Mouse (Mus musculus) embryonic facial prominence, embryonic 12.5 days (tissue): ENCODE data around the gene Scube1. TPM values are rescaled to one million over a fixed set of nuclear protein-coding genes. Genes with fewer than 3 reads are reported as not detected.

Experiments
- ATAC-seq: fragments of 200-750 bp; cut with Nextera tagmentation; 2 replicates; pipeline ENCODE4 v1.8.0; 2017; ENCODE audit not compliant: insufficient number of reproducible peaks, insufficient read depth, low FRiP score, low TSS enrichment
- H3K27ac ChIP-seq: fragments of 300-500 bp; sonication (generic); 2 replicates; pipeline ENCODE4 v1.5.1; 2016; ENCODE audit warnings: mild to moderate bottlenecking
- H3K27me3 ChIP-seq: fragments of 300-500 bp; sonication (generic); 2 replicates; pipeline ENCODE4 v1.6.1; 2016; ENCODE audit warnings: mild to moderate bottlenecking, moderate library complexity
- H3K36me3 ChIP-seq: fragments of 300-500 bp; sonication (generic); 2 replicates; pipeline ENCODE4 v1.6.1; 2016; ENCODE audit warnings: mild to moderate bottlenecking
- H3K4me1 ChIP-seq: fragments of 300-500 bp; sonication (generic); 2 replicates; pipeline ENCODE4 v1.6.1; 2016
- H3K4me2 ChIP-seq: fragments of 300-500 bp; sonication (generic); replicated peaks from 2 replicates; pipeline ENCODE4 v1.6.1; 2016; ENCODE audit warnings: mild to moderate bottlenecking, moderate library complexity
- H3K4me3 ChIP-seq: fragments of 300-500 bp; sonication (generic); 2 replicates; pipeline ENCODE4 v1.5.1; 2016; ENCODE audit warnings: mild to moderate bottlenecking
- H3K9ac ChIP-seq: fragments of 300-500 bp; sonication (generic); 2 replicates; pipeline ENCODE4 v1.6.1; 2016; ENCODE audit warnings: mild to moderate bottlenecking, moderate library complexity
- H3K9me3 ChIP-seq: fragments of 300-500 bp; sonication (generic); 2 replicates; pipeline ENCODE4 v1.6.1; 2016; ENCODE audit warnings: mild to moderate bottlenecking, moderate library complexity
- WGBS: fragments of 180-500 bp; shearing (Covaris S2); methylation state at CpG from one replicate; pipeline ENCODE4 v1.1.7; 2016; 5-methylcytosine and 5-hydroxymethylcytosine counted together
- polyA plus RNA-seq: library from polyadenylated mRNA; unstranded; fragments of >200 nt; fragmentation: Nextera tagmentation; extraction: Ambion mirVana; gene quantifications from 2 replicates; pipeline ENCODE4 v1.2.1, GENCODE M21; 2016

Scube1 gene
- polyA plus RNA-seq, result 48.4 and 57.9 TPM in 2 replicates

DNA sequence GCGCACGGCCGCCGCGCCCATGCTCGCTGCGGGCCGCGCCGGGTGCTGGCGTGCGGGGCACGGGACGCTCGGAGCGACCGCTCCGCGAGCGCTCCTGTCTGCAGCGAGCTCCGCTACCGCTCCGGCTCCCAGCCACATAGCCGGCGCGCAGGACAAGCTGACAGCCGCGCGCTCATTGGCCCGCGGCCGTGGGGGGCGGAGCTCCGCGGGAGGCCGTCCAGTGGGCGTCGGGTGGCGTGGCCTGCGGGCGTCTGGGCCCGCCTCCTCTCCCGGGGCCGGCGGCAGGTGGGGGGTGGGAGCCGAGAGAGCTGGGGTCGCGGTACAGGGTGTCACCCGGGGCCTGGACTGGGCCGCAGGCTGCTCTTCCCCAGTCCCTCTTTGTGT lies at the start of gene Scube1:
Gene Scube1, minus strand, starts transcription at position 136 of the 384 bp plus-strand sequence.
- WGBS, result under 1% methylated on average over 51 of the region's 51 CpGs
- Histone ChIP-seq H3K4me2 (peak within 1 kb of the TSS; percentile 83), H3K27me3 (peaks cover 30% of the 10 kb centered on the region), H3K36me3 (peaks cover 11% of the 10 kb centered on the region; the same call in 1 of the 2 replicates), H3K4me1 (peaks cover 39% of the 10 kb centered on the region), H3K9ac (peak within 1 kb of the TSS; percentile 72), H3K9me3 (no peaks in the 10 kb centered on the region), H3K4me3 (peak within 1 kb of the TSS; percentile 58), H3K27ac (peak within 1 kb of the TSS; percentile 2; the same call in 1 of the 2 replicates)
- peak; percentile 89 for ATAC-seq

DNA sequence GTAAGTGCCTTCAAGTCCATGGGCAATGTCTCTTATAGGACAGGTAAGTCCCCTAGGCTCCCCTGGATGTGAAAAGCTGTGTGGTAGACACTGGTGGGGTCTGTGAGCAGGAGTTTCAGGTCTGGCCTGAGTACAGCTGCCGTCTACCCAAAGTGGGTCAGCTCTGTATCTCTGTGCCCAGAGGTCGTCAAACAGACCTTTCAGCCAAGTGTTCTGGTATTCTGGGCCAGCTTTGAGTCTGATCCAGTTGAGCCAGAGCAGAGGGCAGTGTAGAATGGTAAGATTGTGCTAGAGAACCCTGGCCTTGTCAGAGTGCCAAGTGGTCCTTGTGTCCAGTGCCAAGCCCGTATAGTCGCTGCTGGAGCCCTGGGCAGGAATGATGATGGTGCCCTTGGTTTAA lies 48.1 kb upstream of the Scube1 start:
- H3K27me3 ChIP-seq, result peaks cover 10% of the 10 kb centered on the region
- H3K36me3 ChIP-seq, result no peaks in the 10 kb centered on the region
- H3K9me3 ChIP-seq, result no peaks in the 10 kb centered on the region
- H3K4me1 ChIP-seq, result no peaks in the 10 kb centered on the region
- 84% methylated on average over 4 of the region's 4 CpGs for WGBS
- ATAC-seq, result no peak
- no peak overlapping the region for H3K9ac ChIP-seq
- no peak overlapping the region for H3K4me2 ChIP-seq
- H3K4me3 ChIP-seq, result no peak overlapping the region
- H3K27ac ChIP-seq, result no peak overlapping the region

- H3K4me1 ChIP-seq, result no peaks in the 10 kb centered on the region
- no peak overlapping the region for H3K9ac ChIP-seq
- peaks cover 6% of the 10 kb centered on the region for H3K27me3 ChIP-seq
- H3K36me3 ChIP-seq, result no peaks in the 10 kb centered on the region
- H3K4me2 ChIP-seq, result no peak overlapping the region
- no peak for ATAC-seq
- no peaks in the 10 kb centered on the region for H3K9me3 ChIP-seq
- no peak overlapping the region for H3K4me3 ChIP-seq
- H3K27ac ChIP-seq, result no peak overlapping the region
- 50% methylated on average over 5 of the region's 5 CpGs for WGBS
These were observed 47.6 kb upstream of the Scube1 start for GRCm38 (mm10) chr15:83772460-83772859.

DNA sequence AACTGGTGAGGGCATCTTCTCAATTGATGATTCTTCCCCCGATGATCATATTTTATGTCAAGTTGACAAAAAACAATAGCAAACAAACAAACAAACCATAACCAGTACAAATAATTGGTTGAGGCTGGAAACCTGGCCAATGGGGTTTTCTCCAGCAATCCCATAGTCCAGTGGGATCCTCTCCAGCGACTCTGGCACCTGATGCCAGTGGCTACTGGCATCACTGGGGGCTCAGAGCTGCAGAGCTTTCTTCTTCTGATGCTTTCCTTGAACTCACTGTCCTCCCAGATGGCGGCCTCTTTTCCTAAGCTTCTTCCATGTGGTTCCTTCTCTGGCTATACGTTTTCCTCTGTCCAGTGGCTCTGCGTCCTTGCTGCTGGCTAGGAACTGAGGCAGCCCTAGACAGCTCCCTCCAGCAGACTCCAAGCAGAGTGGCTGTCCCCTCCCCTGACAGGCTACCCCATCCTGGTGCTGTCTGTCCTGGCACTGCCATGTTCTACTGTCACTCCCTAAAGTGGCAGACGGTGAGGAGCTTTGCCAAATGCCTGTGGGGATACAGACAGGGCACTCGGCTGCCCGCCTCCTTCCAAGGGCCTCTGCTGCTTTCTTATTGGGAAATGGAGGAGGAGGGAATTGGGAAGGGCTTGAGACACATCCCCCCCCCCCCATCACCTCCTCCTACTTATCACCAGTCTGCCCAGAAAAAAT lies 46.7 kb upstream of the Scube1 start:
- no peak overlapping the region for H3K4me2 ChIP-seq
- H3K27ac ChIP-seq, result no peak overlapping the region
- H3K9me3 ChIP-seq, result no peaks in the 10 kb centered on the region
- no peaks in the 10 kb centered on the region for H3K4me1 ChIP-seq
- peaks cover 3% of the 10 kb centered on the region; the same call in 1 of the 2 replicates for H3K27me3 ChIP-seq
- WGBS, result 72% methylated on average over 8 of the region's 8 CpGs
- no peaks in the 10 kb centered on the region for H3K36me3 ChIP-seq
- no peak for ATAC-seq
- no peak overlapping the region for H3K4me3 ChIP-seq
- no peak overlapping the region for H3K9ac ChIP-seq

DNA sequence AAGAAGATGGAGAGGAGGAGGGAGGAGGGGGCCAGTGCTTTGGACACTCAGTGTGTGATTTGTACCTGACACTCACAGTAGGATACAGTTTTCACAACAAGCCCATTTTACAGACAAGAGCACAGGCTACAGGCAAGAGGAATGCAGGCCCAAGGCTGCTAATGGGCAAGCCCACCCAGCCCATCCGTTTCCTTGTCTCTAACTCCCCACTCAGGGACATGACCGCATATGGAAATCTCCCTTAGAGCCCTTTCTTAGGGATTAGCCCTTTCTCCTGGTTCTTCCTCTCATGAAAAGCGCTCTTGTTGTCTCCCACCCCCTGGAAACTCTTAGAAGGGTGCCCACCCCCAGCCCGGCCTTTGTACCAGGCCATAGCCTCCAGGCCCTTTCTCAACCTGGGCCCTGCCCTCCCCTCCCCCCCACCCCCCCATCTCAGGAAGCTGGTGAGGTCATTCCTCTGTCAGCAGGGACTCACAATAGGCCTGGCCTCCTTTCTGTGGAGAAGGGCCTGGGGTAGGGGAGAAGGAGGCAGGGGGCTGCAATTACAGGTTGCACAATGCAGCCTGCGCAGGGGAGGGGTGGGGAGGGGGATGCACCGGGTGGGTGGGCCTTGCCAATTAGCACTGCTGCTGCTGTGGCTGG lies 40.7 kb upstream of the Scube1 start:
- Histone ChIP-seq H3K4me3 (no peak overlapping the region), H3K27ac (no peak overlapping the region), H3K36me3 (no peaks in the 10 kb centered on the region), H3K9me3 (no peaks in the 10 kb centered on the region), H3K4me2 (no peak overlapping the region), H3K4me1 (peaks cover 9% of the 10 kb centered on the region), H3K9ac (no peak overlapping the region), H3K27me3 (no peaks in the 10 kb centered on the region)
- ATAC-seq, result no peak; the same call in 1 of the 2 replicates
- 13% methylated on average over 6 of the region's 6 CpGs for WGBS

DNA sequence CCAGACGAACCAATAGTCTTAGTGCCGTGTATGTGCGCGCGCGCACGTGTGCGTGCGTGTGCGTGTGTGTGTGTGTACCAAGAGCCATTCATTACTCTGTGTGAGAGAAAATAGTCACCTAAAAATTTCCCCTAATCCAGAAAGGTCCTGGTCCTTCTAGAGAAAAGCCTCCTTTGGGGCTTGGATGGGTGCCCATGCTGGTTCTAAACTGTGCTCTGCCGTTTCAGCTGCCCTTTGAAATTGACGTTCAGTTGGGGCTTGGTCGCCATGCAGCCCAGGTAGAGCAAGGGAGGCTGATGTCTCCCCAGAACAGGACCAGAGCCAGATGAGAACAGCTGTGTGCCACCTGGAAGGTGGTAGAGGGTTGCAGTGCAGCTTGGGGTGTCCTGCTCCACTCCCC lies 36.7 kb upstream of the Scube1 start:
- ATAC-seq, result no peak
- Histone ChIP-seq H3K36me3 (no peaks in the 10 kb centered on the region), H3K4me2 (no peak overlapping the region), H3K9me3 (no peaks in the 10 kb centered on the region), H3K27me3 (no peaks in the 10 kb centered on the region), H3K4me1 (peaks cover 9% of the 10 kb centered on the region), H3K4me3 (no peak overlapping the region), H3K27ac (no peak overlapping the region), H3K9ac (no peak overlapping the region)
- WGBS, result 89% methylated on average over 13 of the region's 13 CpGs

DNA sequence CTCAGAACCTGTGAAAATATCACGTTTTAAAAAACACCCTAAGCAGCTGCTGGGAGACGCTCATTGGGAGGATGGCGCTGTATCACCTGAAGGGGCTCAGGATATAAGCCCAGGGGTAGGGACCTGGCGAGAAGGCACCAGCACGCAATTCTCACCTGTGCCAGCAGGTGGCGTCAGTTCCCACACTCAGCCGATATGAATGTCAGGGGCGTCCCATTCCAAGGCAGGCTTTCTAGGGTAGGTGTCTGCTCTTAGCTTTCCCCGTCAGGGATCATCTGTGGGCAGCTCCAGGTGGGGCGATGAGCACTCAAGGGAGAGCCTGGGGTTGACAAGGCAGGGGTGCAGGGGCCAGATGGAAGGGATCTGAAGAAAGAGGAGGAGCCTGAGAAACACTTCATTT lies 35.9 kb upstream of the Scube1 start:
- Histone ChIP-seq H3K36me3 (no peaks in the 10 kb centered on the region), H3K4me3 (no peak overlapping the region), H3K27ac (no peak overlapping the region), H3K27me3 (no peaks in the 10 kb centered on the region), H3K9ac (no peak overlapping the region), H3K4me1 (peaks cover 4% of the 10 kb centered on the region), H3K9me3 (no peaks in the 10 kb centered on the region), H3K4me2 (no peak overlapping the region)
- 7% methylated on average over 10 of the region's 10 CpGs for WGBS
- no peak for ATAC-seq

GRCm38 (mm10) chr15:83758958-83759357 lies 34.1 kb upstream of the Scube1 start:
- no peaks in the 10 kb centered on the region for H3K27me3 ChIP-seq
- no peak overlapping the region for H3K4me3 ChIP-seq
- no peak overlapping the region for H3K9ac ChIP-seq
- WGBS, result 9% methylated on average over 4 of the region's 4 CpGs
- H3K36me3 ChIP-seq, result no peaks in the 10 kb centered on the region
- no peaks in the 10 kb centered on the region for H3K9me3 ChIP-seq
- no peaks in the 10 kb centered on the region for H3K4me1 ChIP-seq
- ATAC-seq, result no peak
- no peak overlapping the region for H3K4me2 ChIP-seq
- no peak overlapping the region for H3K27ac ChIP-seq

GRCm38 (mm10) chr15:83756742-83757141 lies 31.9 kb upstream of the Scube1 start:
- WGBS, result 20% methylated on average over 9 of the region's 9 CpGs
- no peaks in the 10 kb centered on the region for H3K27me3 ChIP-seq
- H3K4me3 ChIP-seq, result no peak overlapping the region
- no peak for ATAC-seq
- H3K36me3 ChIP-seq, result no peaks in the 10 kb centered on the region
- no peaks in the 10 kb centered on the region for H3K9me3 ChIP-seq
- H3K4me1 ChIP-seq, result no peaks in the 10 kb centered on the region
- H3K9ac ChIP-seq, result no peak overlapping the region
- no peak overlapping the region for H3K27ac ChIP-seq
- H3K4me2 ChIP-seq, result no peak overlapping the region

- no peak overlapping the region for H3K4me2 ChIP-seq
- H3K27me3 ChIP-seq, result no peaks in the 10 kb centered on the region
- H3K9ac ChIP-seq, result no peak overlapping the region
- H3K27ac ChIP-seq, result no peak overlapping the region
- no peak for ATAC-seq
- H3K4me3 ChIP-seq, result no peak overlapping the region
- H3K36me3 ChIP-seq, result no peaks in the 10 kb centered on the region
- no peaks in the 10 kb centered on the region for H3K9me3 ChIP-seq
- WGBS, result 64% methylated on average over 9 of the region's 9 CpGs
- H3K4me1 ChIP-seq, result peaks cover 11% of the 10 kb centered on the region; the same call in 1 of the 2 replicates
These were observed 24.6 kb upstream of the Scube1 start for GRCm38 (mm10) chr15:83749436-83749835.

DNA sequence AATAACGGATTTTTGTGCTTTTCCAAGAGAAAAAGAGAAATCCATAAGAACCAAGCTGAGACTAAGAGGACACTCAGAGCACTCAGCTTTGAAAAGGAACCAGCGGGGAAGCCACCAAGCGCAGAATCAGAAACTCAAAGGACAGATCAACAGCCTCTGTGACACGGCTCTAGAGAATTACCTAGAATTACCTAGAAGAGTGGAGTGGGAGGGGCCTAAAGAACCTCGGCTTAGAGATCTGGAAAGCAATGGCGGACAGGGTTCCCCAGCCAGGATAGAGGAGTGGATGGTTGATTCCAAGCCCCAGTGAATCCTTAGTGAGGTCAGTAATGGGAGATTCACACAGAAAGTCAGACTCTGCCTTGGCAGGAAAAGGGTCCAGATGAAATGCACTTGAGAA lies 24.2 kb upstream of the Scube1 start:
- Histone ChIP-seq H3K9ac (no peak overlapping the region), H3K4me1 (peaks cover 11% of the 10 kb centered on the region; the same call in 1 of the 2 replicates), H3K27me3 (no peaks in the 10 kb centered on the region), H3K4me2 (no peak overlapping the region), H3K4me3 (no peak overlapping the region), H3K36me3 (no peaks in the 10 kb centered on the region), H3K27ac (no peak overlapping the region), H3K9me3 (no peaks in the 10 kb centered on the region)
- 73% methylated on average over 6 of the region's 6 CpGs for WGBS
- ATAC-seq, result no peak

DNA sequence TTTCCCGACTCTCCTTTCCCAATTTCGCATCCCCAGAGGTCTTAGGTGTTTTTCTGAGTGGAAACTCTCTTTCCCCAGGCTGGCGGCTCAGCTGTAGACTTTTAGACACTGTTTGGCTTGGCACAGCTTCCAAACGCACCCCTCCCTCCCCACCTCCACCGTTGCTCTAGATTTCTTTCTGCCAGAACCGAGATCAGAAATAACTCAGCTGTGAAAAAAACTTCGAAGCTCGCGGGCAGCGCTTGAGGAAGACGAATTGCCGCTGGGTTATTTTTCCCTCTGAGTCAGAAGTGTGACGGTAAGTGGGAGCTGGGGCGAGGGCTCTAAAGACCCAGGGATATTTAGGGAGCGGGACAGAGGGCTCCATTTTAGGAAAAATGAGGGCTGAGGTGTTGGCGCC lies 21.5 kb upstream of the Scube1 start:
- H3K9me3 ChIP-seq, result no peaks in the 10 kb centered on the region
- H3K27ac ChIP-seq, result peak overlapping the region; percentile 37
- peaks cover 26% of the 10 kb centered on the region for H3K4me1 ChIP-seq
- no peaks in the 10 kb centered on the region for H3K36me3 ChIP-seq
- no peak for ATAC-seq
- 60% methylated on average over 16 of the region's 16 CpGs for WGBS
- no peak overlapping the region; the same call in 1 of the 2 replicates for H3K4me2 ChIP-seq
- H3K4me3 ChIP-seq, result no peak overlapping the region
- no peaks in the 10 kb centered on the region for H3K27me3 ChIP-seq
- no peak overlapping the region for H3K9ac ChIP-seq
